Mouse (Mus musculus): ENCODE results near the gene Vps39. TPM values are rescaled to one million over a fixed set of nuclear protein-coding genes. Genes with fewer than 3 reads are reported as not detected.

Vps39 gene
- polyA plus RNA-seq (2017; shearing (Covaris generic)) = 39.3 TPM

GRCm38 (mm10) chr2:120352682-120353646, at the start of gene Vps39:
Vps39 (minus strand) TSS chr2:120353137.

GRCm38 (mm10) chr2:120313976-120314375, 39.0 kb downstream of the Vps39 start, which contains the start of gene Pla2g4f:
Pla2g4f (minus strand) TSS chr2:120314165.

DNA sequence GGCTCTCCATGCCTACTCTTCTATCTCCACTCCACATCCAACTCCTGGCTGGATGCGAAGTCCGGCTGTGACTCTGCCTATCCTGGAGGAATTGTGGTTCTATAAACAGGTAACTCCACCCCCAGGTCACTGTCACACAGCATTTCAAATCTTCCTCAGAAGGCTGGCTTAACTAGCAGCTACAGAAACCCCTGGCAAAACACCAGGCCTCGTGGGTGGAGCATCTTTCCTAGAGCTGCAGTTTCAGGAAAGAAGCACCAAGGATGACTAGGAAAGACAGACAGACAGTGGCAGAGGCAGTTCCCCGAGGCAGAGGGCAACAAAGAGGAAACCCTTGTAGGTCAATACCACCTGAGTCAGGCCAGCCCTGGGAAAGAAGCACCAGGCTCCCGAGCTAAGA, 63.9 kb downstream of the Vps39 start, which contains the start of gene Pla2g4d:
Gene Pla2g4d (minus strand): TSS at position 203 of the 400 bp plus-strand sequence.

Other genes starting within 250 kb of the Vps39 start
- gene Ehd4, start 198.5 kb downstream of the Vps39 start, polyA plus RNA-seq (2017; shearing (Covaris generic)) = 19.3 TPM
- gene Pla2g4e, start 107.8 kb downstream of the Vps39 start, polyA plus RNA-seq (2017; shearing (Covaris generic)) = not detected
- gene Pla2g4d, start 63.9 kb downstream of the Vps39 start, polyA plus RNA-seq (2017; shearing (Covaris generic)) = not detected
- 0.33 TPM for gene Pla2g4f, start 39.0 kb downstream of the Vps39 start, polyA plus RNA-seq (2017; shearing (Covaris generic))
- gene Ganc, start 50.8 kb upstream of the Vps39 start, polyA plus RNA-seq (2017; shearing (Covaris generic)) = 17.2 TPM
- gene Tmem87a, start 51.0 kb upstream of the Vps39 start, polyA plus RNA-seq (2017; shearing (Covaris generic)) = 22.1 TPM
- gene Capn3, start 102.9 kb upstream of the Vps39 start, polyA plus RNA-seq (2017; shearing (Covaris generic)) = 0.66 TPM
- 56.8 TPM for gene Zfp106, start 210.7 kb upstream of the Vps39 start, polyA plus RNA-seq (2017; shearing (Covaris generic))
- gene Snap23, start 214.5 kb upstream of the Vps39 start, polyA plus RNA-seq (2017; shearing (Covaris generic)) = 29.4 TPM

All from effector memory CD4-positive, alpha-beta T cell, adult 7 months (primary cell).